Mouse (Mus musculus) cerebellum, adult 8-10 months (tissue): ENCODE results near the gene Vcan.
"Not testable (repeated sequence)": the region's sequence is repeated elsewhere in the genome, so short reads cannot be mapped to it uniquely, and the experiment has no call there.

Experiments used
- DNase-seq: peaks from one replicate; pipeline ENCODE4 v3.0.0; 2022

The Vcan gene

DNA sequence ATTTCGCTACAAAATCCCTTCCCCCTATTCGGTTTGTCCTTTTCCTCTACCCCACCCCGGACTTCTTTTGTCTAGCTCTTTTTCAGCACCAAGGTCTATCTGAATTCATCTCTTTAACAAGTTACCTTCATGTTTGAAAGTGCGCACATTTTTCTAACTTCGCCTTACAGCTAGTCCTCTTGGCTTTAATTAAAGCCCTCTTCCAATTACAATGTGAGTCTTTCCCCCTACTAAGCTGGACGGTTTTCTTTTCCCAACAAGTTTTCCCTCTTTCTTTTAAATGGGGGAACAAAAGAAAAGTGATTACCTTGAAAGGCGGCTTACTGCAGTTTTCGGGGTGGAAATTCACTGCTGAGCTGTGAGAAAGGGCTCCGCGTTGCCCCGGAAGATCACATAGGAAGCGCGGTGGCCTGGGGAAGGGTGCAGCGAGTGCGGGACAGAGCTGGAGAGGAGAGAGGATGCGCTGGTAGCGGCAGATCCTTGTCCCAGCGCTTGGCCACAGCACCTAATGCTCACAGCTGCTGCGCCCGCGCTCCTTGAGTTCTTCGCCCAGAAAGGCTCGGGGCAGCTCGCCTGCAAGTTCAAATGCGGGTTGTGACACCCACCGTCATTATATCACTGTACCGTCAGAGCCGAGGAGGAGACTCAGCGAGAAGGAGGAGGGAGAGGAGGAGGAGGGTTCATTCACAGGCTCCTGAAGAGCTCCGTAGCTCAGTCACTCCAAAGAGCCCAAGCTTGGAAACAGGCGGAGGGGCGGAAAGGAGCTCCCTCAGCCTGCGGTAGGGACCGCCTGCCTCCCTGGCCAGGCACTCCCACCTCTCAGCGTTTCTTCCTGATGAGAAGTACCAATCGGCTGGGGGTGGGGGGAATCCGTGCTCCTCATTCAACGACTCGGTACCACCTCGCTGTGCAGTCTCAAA is at the start of gene Vcan:
Gene Vcan (minus strand): TSS at position 744 of the 920 bp plus-strand sequence.
- DNase-seq = peak; percentile 4

DNA sequence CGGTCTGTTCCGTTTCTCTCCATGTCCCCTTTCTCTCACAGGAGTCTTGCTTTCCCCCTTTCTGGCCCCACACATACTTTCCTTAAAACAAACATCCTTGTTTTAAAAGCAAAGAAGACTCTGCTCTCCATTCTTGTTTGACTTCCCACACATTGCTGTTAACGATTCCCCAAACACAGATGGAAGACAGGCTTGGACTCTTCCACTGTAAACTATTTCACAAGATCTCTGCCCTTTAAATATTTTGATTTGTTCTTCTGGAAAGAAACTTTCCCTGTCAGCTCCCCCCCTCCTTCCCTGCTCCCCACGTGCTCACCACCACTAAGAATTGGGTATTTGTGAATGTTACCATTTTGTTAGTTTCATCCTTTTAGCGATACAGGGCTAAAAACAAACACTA is 49.2 kb upstream of the Vcan start:
- no peak for DNase-seq

DNA sequence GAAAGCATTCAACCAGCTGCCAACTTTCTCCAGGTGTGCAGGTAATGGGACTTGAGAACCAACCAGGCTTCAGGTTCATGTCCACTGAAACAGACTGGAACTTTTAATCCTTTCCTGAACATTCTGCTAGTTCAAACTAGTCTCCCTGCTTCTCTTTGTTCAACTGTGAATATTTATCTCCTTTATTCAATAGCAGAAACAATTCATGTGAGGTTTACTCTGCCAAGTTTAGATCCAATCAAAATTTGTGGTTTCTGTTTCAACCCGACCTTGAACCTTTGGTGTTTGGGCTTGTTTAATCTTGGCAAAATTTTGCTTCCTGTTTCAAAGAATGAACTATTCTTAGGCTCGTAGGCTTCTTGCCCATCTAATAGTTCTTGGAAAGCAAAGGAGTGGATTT is 40.6 kb upstream of the Vcan start:
- DNase-seq = no peak

DNA sequence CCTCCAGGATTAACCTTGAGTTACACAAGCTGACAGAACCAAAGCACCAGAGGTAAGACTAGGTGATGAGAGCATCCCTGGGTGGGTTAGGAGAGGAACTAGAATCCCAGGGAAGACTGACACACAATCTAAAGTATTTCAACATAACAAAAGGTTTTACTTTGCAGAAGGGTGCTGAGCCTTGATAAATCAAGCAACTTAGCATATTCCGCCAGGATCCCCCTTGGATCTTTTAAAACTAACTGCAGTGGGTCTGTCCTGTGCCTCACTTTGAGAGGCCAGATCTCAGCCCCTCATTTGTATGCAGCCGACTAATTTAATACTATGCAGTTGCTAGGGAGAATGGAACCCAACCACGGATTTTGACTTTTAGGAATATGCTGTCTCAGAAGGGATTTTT is 38.0 kb upstream of the Vcan start:
- DNase-seq = no peak

DNA sequence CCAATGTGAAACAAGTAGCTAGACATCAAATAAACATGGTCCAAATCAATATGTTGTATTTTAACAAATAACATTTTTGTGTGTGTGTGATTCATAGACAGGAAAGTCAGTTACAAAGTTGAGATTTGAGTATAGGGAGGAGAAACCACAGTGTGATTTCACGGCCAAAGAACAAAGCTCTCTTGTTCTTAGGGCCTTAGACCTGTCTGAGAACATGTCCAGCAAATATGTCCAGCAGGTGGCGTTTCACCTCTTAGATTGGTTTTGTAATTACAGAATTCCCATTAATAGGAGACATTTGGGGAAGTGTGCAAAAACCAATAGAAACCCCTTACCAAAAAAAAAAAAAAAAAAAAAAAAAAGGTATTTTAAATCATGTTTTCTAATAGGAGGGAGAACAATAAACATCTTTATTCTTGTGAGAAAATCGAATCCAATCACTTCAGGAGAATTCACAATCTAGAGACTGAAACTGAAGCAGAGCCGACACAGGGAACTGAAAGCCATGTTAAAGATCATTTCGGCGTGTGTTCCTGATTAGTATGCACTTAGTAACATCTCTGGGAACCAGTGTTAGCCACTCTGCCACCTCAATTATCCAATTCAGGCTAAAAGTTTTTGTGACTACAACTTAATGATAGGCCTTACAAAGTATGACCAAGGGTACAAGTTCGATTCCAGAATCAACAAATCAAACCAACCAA is 37.1 kb upstream of the Vcan start:
- DNase-seq = peak; percentile 35

DNA sequence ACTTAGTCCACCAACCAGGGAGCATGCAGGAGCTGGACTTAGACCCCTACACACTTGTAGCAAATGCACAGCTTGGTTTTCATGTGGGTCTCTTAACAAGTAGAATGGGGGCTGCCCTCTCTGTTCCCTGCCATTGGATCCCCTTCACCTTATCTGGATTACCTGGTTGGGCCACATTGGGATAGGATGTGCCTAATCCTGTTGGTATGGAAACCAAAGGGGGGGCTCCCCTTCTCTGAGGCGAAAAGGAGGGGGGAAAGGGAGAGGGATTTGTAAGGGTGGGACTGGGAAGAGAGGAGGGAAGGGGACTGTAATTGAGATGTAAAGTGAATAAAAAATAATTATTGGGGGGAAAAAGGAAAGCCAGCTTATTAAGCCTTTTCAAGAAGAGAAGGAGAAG is 35.5 kb upstream of the Vcan start:
- no peak for DNase-seq

DNA sequence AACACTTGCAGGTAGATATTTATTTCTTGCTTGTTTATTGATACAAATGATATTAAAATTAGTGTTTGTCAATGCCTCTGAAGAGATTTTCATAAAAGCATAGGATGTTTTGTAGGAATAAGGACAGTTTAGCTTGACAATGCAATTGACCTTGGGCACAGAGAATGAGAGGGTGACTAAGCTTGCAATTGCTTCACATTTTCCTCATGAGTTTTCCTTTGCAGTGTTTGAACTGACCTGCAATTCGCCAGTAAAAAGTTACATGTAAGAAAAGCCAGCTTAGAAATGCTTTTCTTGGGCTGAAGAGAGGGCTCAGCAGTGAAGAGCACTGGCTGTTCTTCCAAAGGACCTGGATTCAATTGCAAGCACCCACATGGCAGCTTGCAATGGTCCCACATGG is 34.8 kb upstream of the Vcan start:
- DNase-seq = no peak

DNA sequence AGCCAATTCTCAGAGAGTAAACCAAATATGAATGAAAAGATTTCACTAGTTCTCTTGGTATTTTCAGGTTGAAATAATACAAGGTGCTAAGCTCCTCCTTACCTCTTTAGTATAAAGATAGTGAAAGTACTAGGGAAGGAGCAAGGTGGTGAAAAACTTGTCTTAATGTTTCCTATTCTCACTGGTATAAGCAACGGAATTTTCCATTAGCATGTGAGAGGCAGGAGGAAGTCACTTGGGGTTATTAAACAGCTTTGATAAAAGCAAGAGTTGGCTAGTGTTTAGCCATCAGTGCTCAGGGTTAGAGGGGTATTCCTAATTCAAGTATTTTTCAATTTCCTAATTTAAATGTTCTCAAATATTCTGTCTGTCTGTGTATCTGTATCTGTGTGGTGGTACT is 24.2 kb upstream of the Vcan start:
- no peak for DNase-seq

DNA sequence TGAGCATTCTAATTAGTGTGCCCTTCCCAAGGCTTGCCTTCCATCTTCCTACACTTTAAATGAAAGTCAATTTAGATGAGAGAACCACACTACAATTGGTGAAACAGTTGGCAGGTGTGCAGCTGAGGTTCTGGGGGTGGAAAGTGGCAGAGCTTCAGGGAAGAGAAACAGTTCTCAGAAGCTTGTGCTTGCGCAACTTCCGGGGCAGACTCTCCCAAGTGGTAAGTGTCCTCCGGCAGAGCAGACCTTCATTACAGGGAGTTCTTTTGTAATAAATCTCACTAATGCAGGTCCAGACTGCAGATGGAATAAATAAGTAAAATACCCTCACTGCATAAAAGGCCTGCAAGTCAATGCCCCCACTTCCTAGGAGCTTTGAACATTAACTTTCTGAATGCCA is 23.7 kb upstream of the Vcan start:
- DNase-seq = no peak

DNA sequence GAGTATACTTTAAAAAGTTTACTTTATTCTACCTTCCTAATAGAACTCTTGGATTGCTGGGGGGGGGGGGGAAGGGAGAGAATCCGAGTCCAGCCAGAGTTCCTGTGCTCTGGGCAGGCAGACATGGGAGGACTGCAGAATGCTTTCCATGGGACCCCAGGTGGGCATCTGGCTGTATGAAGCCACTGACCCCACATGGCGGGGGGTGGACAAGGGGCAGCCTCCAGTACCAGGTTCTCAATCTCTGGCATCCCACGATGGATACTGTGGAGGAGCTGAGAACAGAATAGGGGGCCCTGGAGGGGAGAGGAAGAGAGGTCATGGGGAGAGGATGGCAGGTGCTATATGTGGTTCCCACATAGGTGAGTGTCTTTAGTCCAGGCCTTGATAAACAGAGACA is 20.0 kb upstream of the Vcan start:
- DNase-seq = no peak

DNA sequence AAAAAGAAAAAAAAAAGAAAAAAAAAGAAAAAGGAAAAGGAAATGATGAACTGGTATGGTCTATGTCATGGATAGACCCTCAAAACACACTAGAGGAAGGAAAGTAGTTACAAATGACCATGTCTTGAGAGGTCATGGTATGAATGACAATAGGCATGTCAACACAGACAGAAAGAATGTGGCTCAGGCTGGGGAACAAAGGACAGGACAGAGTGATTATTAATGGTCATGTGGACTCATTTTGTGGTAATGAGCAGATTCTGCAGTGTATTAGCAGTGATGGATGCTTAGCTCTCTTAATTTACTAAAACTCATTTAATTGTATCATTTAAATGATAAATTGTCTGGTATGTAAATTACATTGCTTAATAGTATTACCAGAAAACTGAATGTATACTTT is 14.0 kb upstream of the Vcan start:
- DNase-seq = no peak

DNA sequence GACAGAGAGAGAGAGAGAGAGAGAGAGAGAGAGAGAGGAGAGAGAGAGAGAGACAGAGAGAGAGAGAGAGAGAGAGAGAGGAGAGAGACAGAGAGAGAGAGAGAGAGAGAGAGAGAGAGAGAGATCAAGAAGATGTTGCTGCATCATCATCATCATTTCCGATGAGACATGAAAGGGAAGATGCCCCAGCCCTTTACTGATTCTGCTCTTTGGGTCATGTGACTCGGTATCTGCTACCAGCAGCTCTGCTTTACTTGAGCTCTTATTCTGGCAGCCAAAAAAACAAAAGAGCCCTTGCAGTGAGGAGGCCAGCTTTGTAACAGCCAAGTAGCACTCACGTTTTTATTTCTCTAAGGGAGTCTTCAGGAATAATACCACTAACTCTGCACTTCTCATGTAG is 8.3 kb upstream of the Vcan start:
- not testable (repeated sequence) for DNase-seq

DNA sequence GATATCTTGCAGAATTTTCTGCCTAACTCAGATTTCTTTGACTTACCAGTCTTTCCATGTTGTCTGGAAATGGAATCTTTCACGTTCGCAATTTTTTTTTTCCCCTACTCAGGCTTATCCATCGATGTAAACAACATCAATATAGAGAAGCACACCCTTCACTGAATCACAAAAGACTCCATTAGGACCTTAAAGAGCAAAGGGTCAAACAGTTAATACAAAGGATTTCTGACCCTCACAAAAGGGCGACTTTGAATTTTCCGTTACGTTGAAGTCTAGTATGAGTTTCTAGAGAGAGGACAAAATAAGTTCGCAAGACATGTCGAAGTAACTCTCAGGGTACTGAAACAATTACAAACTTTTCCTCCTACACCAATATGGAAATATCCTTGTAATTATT is 892 bp upstream of the Vcan start:
- no peak for DNase-seq

DNA sequence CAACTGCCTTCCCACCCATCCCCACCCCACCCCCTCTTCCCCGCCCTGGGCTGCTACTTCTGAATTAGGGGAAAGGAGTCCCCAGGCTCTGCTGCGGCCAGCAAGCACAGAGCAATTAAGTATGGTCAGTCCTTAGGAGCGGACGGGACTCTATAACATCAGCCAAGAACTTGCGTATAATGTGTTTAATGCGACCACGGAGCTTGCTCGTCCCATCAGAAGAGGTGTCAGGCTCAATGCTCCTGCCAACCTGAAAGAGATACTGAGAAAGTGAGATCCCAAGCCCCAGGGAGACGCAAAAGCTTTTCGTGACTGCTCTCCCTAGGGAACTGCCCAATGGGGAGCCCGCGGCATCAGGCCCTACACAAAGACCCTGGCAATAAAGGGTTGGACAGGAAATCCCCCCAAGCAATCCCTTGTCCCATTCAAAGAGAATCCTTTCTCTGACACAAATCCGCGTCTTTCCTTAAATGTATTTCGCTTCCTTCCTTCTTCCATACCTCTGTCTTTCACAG is 434 bp upstream of the Vcan start:
- DNase-seq = no peak

DNA sequence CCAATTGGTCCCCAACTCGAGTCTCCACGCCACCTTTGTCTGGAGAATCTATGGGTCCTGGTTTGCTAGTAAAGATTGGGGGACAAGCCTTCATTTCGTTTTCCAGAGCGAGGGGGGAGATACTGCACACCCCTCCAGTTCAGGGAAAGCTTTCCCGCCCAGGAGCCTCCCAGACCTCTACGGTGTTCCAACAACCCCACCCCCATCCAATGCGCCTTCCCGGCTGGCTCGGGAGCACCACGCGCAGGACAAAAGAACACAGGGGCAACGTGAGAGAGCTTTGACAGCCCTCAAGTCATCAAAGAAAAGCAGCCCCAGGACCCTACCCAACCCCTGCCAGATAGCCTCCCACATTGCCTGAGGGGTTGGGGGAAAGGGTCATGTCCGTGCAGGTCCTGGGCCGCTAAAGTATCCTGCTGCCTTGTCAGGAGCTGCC is 1.2 kb downstream of the Vcan start:
- no peak for DNase-seq

DNA sequence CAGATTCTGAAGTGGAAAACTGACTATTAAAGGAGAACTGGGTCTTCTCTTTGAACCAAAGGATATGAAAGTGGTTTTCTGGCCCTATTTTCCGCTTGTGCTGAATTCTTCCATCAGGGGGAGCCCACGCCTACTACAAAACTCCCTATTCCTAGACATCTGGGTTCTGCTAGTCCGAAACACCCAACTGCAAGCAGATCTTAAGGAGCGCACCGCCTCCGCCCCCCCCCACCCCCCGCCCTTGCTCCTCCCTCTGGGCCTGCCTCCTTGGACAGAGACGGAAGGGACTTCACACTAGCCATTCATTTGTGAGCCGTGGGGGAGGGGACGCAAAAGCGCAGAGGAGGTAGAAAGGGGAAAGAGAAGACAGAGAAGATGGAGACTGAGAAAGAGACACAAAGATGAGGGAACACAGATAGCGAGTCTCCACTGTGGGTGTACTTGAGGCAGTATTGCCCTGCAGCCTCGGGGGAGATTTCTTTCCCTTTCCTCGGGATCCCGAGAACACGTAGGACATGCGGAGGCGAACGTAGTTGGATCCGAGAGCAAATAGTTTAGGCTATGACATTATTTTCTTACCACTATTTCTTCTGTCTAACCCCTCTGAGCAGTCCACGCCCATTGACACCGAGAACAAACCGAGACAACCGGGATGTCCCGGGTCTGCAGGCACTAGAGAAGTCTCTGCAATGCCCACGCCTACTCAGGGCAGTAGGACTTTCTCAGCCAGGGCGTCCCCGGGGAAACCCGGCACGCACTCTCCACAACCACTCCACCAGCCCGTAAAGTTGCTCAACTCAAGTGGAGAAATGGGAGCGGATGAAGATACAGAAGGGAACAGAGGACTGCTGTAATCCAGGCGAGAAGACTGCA is 1.8 kb downstream of the Vcan start:
- peak; percentile 14 for DNase-seq

DNA sequence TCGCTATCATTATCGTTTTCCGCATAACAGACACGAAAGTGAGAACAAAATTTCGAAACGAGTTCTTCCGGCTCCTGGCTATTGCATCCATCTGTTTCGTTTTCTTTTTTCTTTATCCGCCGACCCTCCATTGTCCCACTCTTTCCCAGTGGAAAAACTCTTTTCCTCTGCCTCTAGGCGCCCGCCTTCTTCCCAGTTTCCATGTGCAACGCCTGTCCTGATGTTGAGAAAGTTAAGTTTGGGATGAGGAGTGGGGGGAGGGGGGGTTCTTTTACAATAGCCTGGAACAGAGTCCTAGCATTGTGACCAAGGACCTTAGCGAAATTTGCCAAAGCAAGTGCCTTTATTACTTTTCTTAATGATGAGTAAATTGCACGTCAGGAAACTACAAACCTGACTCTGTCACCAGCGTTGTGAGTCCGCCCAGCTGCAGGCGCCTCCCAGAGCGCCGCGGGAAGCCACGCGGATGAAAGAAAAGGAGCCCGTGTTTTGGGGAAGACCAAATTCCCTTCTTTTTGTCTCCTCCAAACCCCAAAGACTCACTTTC is 2.5 kb downstream of the Vcan start:
- no peak for DNase-seq

DNA sequence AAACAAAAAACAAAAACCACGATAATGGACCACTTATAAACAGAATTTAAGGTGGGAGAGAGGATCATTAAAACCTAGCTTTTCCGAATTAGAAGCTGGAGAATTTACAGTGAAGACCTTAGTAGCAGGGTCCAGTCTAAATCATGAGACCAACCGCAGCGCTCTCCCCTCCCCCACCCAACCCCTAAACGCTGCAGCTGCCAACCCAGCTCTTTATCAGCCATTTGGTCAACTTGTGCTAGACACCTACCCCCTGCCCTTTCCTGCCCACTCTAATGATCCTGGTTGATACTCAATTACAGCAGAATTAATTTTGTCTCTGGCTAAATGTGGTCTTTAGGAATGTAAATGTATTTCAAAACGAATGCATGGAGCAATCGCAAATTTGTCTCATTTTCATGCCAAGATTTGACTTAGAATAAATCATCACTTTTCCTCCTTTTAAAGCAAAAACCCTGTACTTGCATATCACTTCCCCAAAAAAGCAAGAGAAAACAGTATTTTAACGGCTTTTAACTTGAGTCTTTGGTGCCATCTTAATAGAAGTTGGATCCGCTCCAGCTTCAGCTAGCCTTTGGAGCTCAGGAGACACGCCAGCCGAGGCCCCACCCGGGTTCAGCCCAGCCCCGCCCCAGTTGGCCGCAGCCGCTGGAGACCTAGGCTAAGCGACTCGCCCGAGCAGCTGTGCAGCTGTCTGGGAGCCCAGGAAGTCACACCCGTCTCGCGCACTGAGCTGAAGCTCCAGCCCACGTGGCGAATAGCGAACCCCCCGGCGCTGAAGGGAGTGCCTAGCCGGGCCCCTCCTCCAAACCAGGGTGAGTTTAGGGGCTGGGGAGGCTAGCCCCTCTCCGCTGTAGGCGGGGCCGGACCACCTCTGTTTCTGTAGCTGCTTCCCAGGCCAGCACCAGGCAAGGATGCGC is 3.3 kb downstream of the Vcan start:
- DNase-seq = peak; percentile 17

DNA sequence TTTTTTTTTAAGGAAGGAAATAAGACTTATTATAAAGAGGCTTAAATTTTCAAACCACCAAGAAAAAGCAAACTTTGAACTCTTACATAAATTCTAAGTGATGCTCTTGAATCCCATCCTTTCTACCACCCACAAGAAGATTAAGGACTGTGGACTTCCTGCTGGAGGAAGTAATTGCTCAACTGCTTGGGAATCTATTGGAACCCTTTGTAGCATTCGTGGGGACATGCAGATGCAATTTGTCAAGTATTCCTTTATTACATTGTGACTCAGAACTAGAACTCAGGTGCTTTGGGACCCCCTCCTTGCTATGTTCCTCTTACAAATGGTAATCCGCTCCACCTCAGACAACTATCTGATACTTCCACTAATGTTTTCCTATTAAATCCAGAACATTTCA is 4.0 kb downstream of the Vcan start:
- DNase-seq = no peak

DNA sequence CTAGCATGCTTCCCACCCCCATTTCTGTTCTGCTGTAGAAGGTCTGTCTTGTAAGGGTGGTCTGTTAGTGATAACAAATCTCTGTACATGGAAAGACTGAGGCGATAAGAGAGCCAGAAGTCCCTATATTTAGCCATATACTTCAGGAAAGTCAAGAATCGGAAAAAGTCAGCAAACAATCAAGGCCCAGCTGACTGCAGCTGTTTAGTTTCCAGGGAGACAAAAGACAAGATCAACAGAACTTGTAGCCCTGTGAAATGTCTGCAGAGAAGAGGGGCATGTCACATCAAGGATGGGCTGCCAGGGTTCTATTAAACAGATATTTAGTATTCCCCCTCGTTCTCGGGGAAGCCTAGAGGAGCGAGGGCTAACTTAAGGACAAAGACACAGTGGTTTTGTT is 7.2 kb downstream of the Vcan start:
- DNase-seq = no peak

DNA sequence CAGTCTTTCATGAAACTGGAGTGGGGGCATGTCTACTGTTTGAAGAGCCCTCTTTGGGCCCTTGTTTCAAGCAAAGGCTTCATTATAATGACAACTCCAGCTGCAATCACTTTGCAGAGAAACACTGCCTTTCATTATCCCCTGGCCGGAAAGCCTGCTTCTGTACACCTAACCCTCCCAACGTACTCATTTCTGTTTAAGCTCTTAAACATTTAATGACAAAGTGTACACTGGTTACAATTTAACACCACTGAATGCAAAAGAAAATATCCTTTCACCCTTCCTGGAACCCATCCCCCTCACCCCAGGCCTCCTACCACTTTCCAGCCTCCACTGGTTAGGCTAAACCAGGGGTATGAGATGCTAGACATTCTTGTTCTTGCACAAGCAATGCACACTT is 15.8 kb downstream of the Vcan start:
- no peak for DNase-seq

DNA sequence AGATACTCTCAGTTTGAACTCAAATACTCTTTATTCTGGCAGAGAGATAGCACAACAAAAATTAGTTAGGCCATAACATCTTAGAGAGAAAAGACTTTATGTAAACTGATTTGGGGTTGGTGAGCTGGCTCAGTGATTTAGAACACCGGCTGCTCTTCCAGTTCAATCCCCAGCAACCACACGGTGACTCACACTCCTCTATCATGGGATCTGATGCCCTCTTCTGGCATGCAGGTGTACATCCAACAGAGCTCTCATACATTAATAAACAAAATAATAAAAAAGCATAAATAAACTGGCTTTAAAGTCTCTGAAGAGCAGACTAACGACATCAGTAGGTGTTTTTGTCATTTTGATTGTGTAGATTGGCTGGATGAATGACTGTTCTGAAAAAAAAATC is 21.8 kb downstream of the Vcan start:
- no peak for DNase-seq
